ENCODE assay signal across 30 mouse cellular contexts in genomic region chr4:156019771-156020170, GRCm38 (mm10). TPM values are rescaled to one million over a fixed set of nuclear protein-coding genes. Genes with fewer than 3 reads are reported as not detected.
"Had no signal": no experiment of that assay in that cellular context is flagged by ENCODE, and none has a peak within 500 bp of the region (broad histone marks: within the 10 kb centered on the region; RNA-seq: fewer than 3 reads in every experiment).

No protein-coding gene starts in this region.

- DNase-seq: heart, adult 18-20 months; heart, postnatal 10 days; heart, postnatal 4 days; kidney, adult 11 months; kidney, adult 2 months; kidney, adult 9 months; kidney, postnatal 14 days; layer of hippocampus, adult 9-11 months; layer of hippocampus, postnatal 36 days had no signal

- H3K4me1 ChIP-seq: hindbrain, embryonic 10.5 days; hindbrain, embryonic 12.5 days; kidney, embryonic 15.5 days; limb, embryonic 13.5 days; limb, embryonic 15.5 days had no signal

- H3K4me3 ChIP-seq: heart, embryonic 10.5 days; heart, embryonic 12.5 days; hindbrain, embryonic 10.5 days; hindbrain, embryonic 12.5 days; kidney, embryonic 15.5 days; limb, embryonic 13.5 days; limb, embryonic 15.5 days; liver, embryonic 12.5 days had no signal

RNA-seq across cellular contexts. Expression of gene Tnfrsf4, which starts 6.1 kb away (rescaled TPM):
- total RNA-seq: heart, adult 8-10 months had no signal
- polyA plus RNA-seq: hindbrain, embryonic 16.5 days had no signal

RNA-seq across cellular contexts. Expression of gene Tnfrsf18, which starts 6.2 kb away (rescaled TPM):
- total RNA-seq: gastrocnemius, adult 8-10 months; layer of hippocampus, adult 18-20 months; layer of hippocampus, adult 8-10 months; layer of hippocampus, postnatal 14 days; layer of hippocampus, postnatal 36 days; left cerebral cortex, adult 18-20 months; left cerebral cortex, adult 8-10 months; left cerebral cortex, postnatal 10 days; left cerebral cortex, postnatal 36 days; liver, adult 2 months had no signal

RNA-seq across cellular contexts. Expression of gene Ttll10, which starts 39.4 kb away (rescaled TPM):
- total RNA-seq: gastrocnemius, adult 8-10 months; granulocyte monocyte progenitor cell, adult 5-6 weeks; heart, postnatal 10 days; heart, postnatal 25 days; left cerebral cortex, adult 18-20 months; left cerebral cortex, postnatal 10 days; left cerebral cortex, postnatal 36 days had no signal
- polyA plus RNA-seq: hindbrain, embryonic 16.5 days had no signal
